Mouse (Mus musculus): ENCODE measurements around the gene Gm20517. TPM values are rescaled to one million over a fixed set of nuclear protein-coding genes. Genes with fewer than 3 reads are reported as not detected.

The Gm20517 gene
- polyA plus RNA-seq (2014; fragmentation: Nextera tagmentation; extraction: Ambion mirVana) = 2.3 and 2.9 TPM in 2 replicates

DNA sequence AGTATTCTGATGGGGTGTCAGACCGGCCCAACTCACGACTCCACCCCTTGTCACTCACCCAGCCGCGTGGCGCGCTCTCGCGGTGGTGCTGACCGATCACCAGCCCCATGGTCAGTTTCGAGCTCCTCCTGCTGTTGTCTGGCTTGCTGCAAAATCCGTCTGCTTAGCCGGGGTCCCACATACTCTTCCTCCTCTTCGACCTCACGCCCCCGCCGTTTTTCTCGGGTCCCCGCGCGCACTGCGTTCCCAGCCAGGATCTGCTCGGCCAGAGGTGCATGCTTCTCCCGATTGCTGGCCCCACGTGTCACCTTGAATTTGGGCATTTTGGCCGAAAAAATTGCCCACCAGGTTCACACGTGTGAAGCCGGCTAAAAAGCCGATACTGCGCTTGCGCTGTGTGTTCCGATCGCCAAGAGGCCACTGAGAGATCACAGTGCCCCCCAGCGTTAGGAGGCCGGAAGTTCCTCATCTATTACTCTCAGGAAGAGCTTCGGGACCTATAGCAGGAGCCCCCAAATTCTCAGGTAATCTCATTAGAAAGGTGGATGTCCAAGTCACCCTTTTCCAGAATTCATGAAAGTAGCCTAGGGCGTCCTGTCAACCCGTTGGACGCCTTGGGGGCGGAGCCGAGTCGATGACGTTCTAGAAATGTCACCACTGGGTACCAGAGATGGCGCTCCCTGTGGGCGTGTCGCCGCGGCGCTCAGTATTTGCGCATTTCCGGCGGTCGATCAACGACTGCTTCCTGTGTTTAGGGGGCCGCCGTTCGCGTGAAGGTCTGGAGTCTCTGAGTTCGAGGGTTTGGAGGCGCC lies at the start of gene Gm20517, which contains the start of the genes Bysl and Med20:
Gm20517 (plus strand) TSS at position 741 of the 812 bp plus-strand sequence.
Bysl (minus strand) TSS at position 644 of the 812 bp plus-strand sequence.
Med20 (plus strand) TSS at position 734 of the 812 bp plus-strand sequence.
- under 1% methylated on average over 59 of the region's 59 CpGs for WGBS
- no peaks in the 10 kb centered on the region for H3K27me3 ChIP-seq (ENCODE audit: control insufficient read depth, insufficient read depth, low read length)
- H3K36me3 ChIP-seq (ENCODE audit: control insufficient read depth, insufficient read depth, low read length) = peaks cover 4% of the 10 kb centered on the region; the same call in 1 of the 2 replicates
- H3K4me3 ChIP-seq (ENCODE audit: low read depth, low read length) = peak within 1 kb of the TSS; percentile 77
- peak within 1 kb of the TSS; percentile 72 for H3K9ac ChIP-seq (replicated peaks; ENCODE audit: low read depth, low read length)
- H3K4me2 ChIP-seq (ENCODE audit: low read depth, low read length) = peak within 1 kb of the TSS; percentile 89
- peak within 1 kb of the TSS; percentile 73 for H3K27ac ChIP-seq (ENCODE audit: low read depth, low read length)
- H3K4me1 ChIP-seq (ENCODE audit: control insufficient read depth, insufficient read depth, low read length) = peaks cover 21% of the 10 kb centered on the region
- no peaks in the 10 kb centered on the region for H3K9me3 ChIP-seq (ENCODE audit: control insufficient read depth, low read length)
- peak; percentile 95 for ATAC-seq (ENCODE audit: low read depth)

DNA sequence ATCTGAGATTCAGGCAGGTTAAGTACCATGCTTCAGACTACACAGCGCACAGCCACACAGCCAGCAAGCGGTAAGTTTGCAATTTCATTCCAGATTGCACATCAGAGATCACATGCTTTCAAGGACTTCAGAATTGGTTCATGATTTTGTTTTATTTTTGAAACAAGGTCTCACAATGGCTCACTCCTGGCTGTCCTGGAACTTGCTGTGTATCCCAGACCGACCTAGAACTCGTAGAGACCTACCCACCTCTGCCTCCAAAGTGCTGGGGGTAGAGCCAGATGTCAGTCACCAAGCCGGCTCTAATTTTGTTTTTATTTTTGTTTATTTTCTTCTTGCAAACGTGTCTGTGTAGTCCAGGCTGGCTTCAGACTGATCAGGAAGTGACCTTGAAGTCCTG lies 48.5 kb upstream of the Gm20517 start:
- Histone ChIP-seq H3K36me3 (ENCODE audit: control insufficient read depth, insufficient read depth, low read length) (no peaks in the 10 kb centered on the region), H3K9ac (replicated peaks; ENCODE audit: low read depth, low read length) (no peak overlapping the region), H3K4me1 (ENCODE audit: control insufficient read depth, insufficient read depth, low read length) (no peaks in the 10 kb centered on the region), H3K27me3 (ENCODE audit: control insufficient read depth, insufficient read depth, low read length) (no peaks in the 10 kb centered on the region), H3K9me3 (ENCODE audit: control insufficient read depth, low read length) (no peaks in the 10 kb centered on the region), H3K4me3 (ENCODE audit: low read depth, low read length) (no peak overlapping the region), H3K4me2 (ENCODE audit: low read depth, low read length) (no peak overlapping the region), H3K27ac (ENCODE audit: low read depth, low read length) (no peak overlapping the region)
- ATAC-seq (ENCODE audit: low read depth) = no peak
- WGBS = 85% methylated on average over 6 of the region's 6 CpGs

GRCm38 (mm10) chr17:47564612-47565011 lies 46.8 kb upstream of the Gm20517 start:
- H3K4me1 ChIP-seq (ENCODE audit: control insufficient read depth, insufficient read depth, low read length) = no peaks in the 10 kb centered on the region
- H3K36me3 ChIP-seq (ENCODE audit: control insufficient read depth, insufficient read depth, low read length) = no peaks in the 10 kb centered on the region
- no peaks in the 10 kb centered on the region for H3K27me3 ChIP-seq (ENCODE audit: control insufficient read depth, insufficient read depth, low read length)
- H3K27ac ChIP-seq (ENCODE audit: low read depth, low read length) = no peak overlapping the region
- H3K4me2 ChIP-seq (ENCODE audit: low read depth, low read length) = no peak overlapping the region
- H3K4me3 ChIP-seq (ENCODE audit: low read depth, low read length) = no peak overlapping the region
- no peak for ATAC-seq (ENCODE audit: low read depth)
- H3K9me3 ChIP-seq (ENCODE audit: control insufficient read depth, low read length) = no peaks in the 10 kb centered on the region
- H3K9ac ChIP-seq (replicated peaks; ENCODE audit: low read depth, low read length) = no peak overlapping the region
- WGBS = 87% methylated on average over 5 of the region's 5 CpGs

DNA sequence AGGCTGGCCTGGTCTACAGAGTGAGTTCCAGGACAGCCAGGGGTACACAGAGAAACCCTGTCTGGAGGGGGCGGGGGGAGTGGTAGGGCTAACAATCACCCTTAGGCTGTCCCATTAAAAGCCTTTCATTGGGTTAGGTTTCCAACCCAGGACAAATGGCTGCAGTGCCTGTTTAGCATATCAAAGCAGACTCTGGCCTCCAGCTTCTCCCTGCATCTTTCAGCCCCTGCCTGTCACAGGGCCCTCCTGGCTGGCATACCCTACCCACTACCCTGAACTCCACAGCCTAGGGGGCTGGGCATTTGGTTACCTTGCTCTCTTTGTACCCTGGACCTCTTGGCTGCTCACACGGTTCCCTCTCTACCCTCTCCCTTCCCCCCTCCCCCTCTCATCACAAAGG lies 45.3 kb upstream of the Gm20517 start:
- Histone ChIP-seq H3K36me3 (ENCODE audit: control insufficient read depth, insufficient read depth, low read length) (no peaks in the 10 kb centered on the region), H3K9ac (replicated peaks; ENCODE audit: low read depth, low read length) (no peak overlapping the region), H3K27ac (ENCODE audit: low read depth, low read length) (no peak overlapping the region), H3K4me2 (ENCODE audit: low read depth, low read length) (no peak overlapping the region), H3K4me1 (ENCODE audit: control insufficient read depth, insufficient read depth, low read length) (no peaks in the 10 kb centered on the region), H3K4me3 (ENCODE audit: low read depth, low read length) (no peak overlapping the region), H3K9me3 (ENCODE audit: control insufficient read depth, low read length) (no peaks in the 10 kb centered on the region), H3K27me3 (ENCODE audit: control insufficient read depth, insufficient read depth, low read length) (no peaks in the 10 kb centered on the region)
- ATAC-seq (ENCODE audit: low read depth) = no peak
- WGBS = 17% methylated on average over 2 of the region's 2 CpGs

- H3K9ac ChIP-seq (replicated peaks; ENCODE audit: low read depth, low read length) = no peak overlapping the region
These were observed 44.1 kb upstream of the Gm20517 start for GRCm38 (mm10) chr17:47567271-47567670.

DNA sequence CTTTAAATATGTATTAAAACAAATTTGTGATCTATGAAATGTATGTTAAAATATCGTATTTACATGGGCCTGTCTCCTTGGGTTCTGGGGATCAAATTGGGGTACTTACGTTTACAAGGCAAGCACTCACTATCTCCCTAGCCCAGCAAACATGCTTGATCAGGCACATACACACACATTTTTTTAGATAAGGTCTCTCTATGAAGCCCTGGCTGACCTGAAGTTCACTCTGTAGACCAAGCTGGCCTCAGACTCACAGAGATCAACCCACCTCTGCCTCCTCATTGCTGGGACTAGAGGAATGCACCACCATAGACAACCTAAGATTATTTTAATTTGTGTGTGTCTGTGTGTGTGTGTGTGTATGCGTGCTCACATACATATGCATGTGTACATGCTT lies 43.0 kb upstream of the Gm20517 start:
- no peak overlapping the region for H3K9ac ChIP-seq (replicated peaks; ENCODE audit: low read depth, low read length)
- no peak overlapping the region for H3K4me3 ChIP-seq (ENCODE audit: low read depth, low read length)
- no peak overlapping the region for H3K27ac ChIP-seq (ENCODE audit: low read depth, low read length)
- H3K4me2 ChIP-seq (ENCODE audit: low read depth, low read length) = no peak overlapping the region
- no peaks in the 10 kb centered on the region for H3K36me3 ChIP-seq (ENCODE audit: control insufficient read depth, insufficient read depth, low read length)
- no peaks in the 10 kb centered on the region for H3K4me1 ChIP-seq (ENCODE audit: control insufficient read depth, insufficient read depth, low read length)
- H3K27me3 ChIP-seq (ENCODE audit: control insufficient read depth, insufficient read depth, low read length) = no peaks in the 10 kb centered on the region
- no peak for ATAC-seq (ENCODE audit: low read depth)
- no peaks in the 10 kb centered on the region for H3K9me3 ChIP-seq (ENCODE audit: control insufficient read depth, low read length)
- 97% methylated on average over 3 of the region's 3 CpGs for WGBS

More at GRCm38 (mm10) chr17:47567271-47567670, 44.1 kb upstream of the Gm20517 start:
- ATAC-seq (ENCODE audit: low read depth) = no peak
- no peak overlapping the region for H3K27ac ChIP-seq (ENCODE audit: low read depth, low read length)
- no peak overlapping the region for H3K4me2 ChIP-seq (ENCODE audit: low read depth, low read length)
- no peaks in the 10 kb centered on the region for H3K27me3 ChIP-seq (ENCODE audit: control insufficient read depth, insufficient read depth, low read length)
- H3K4me1 ChIP-seq (ENCODE audit: control insufficient read depth, insufficient read depth, low read length) = no peaks in the 10 kb centered on the region
- H3K9me3 ChIP-seq (ENCODE audit: control insufficient read depth, low read length) = no peaks in the 10 kb centered on the region
- no peak overlapping the region for H3K4me3 ChIP-seq (ENCODE audit: low read depth, low read length)
- 67% methylated on average over 3 of the region's 3 CpGs for WGBS
- H3K36me3 ChIP-seq (ENCODE audit: control insufficient read depth, insufficient read depth, low read length) = no peaks in the 10 kb centered on the region

GRCm38 (mm10) chr17:47568951-47569527 lies 42.4 kb upstream of the Gm20517 start:
- 49% methylated on average over 10 of the region's 10 CpGs for WGBS

GRCm38 (mm10) chr17:47571621-47572020 lies 39.8 kb upstream of the Gm20517 start:
- Histone ChIP-seq H3K27ac (ENCODE audit: low read depth, low read length) (no peak overlapping the region), H3K4me1 (ENCODE audit: control insufficient read depth, insufficient read depth, low read length) (no peaks in the 10 kb centered on the region), H3K9me3 (ENCODE audit: control insufficient read depth, low read length) (no peaks in the 10 kb centered on the region), H3K36me3 (ENCODE audit: control insufficient read depth, insufficient read depth, low read length) (no peaks in the 10 kb centered on the region), H3K4me3 (ENCODE audit: low read depth, low read length) (no peak overlapping the region), H3K27me3 (ENCODE audit: control insufficient read depth, insufficient read depth, low read length) (no peaks in the 10 kb centered on the region), H3K9ac (replicated peaks; ENCODE audit: low read depth, low read length) (no peak overlapping the region), H3K4me2 (ENCODE audit: low read depth, low read length) (no peak overlapping the region)
- ATAC-seq (ENCODE audit: low read depth) = no peak
- WGBS = 14% methylated on average over 7 of the region's 7 CpGs

More at GRCm38 (mm10) chr17:47568951-47569527, 42.4 kb upstream of the Gm20517 start:
- Histone ChIP-seq H3K4me2 (ENCODE audit: low read depth, low read length) (no peak overlapping the region), H3K9me3 (ENCODE audit: control insufficient read depth, low read length) (no peaks in the 10 kb centered on the region), H3K27me3 (ENCODE audit: control insufficient read depth, insufficient read depth, low read length) (no peaks in the 10 kb centered on the region), H3K36me3 (ENCODE audit: control insufficient read depth, insufficient read depth, low read length) (no peaks in the 10 kb centered on the region), H3K9ac (replicated peaks; ENCODE audit: low read depth, low read length) (no peak overlapping the region), H3K4me1 (ENCODE audit: control insufficient read depth, insufficient read depth, low read length) (no peaks in the 10 kb centered on the region), H3K27ac (ENCODE audit: low read depth, low read length) (no peak overlapping the region), H3K4me3 (ENCODE audit: low read depth, low read length) (no peak overlapping the region)
- no peak for ATAC-seq (ENCODE audit: low read depth)

GRCm38 (mm10) chr17:47572436-47572835 lies 39.0 kb upstream of the Gm20517 start:
- no peak for ATAC-seq (ENCODE audit: low read depth)
- H3K4me1 ChIP-seq (ENCODE audit: control insufficient read depth, insufficient read depth, low read length) = no peaks in the 10 kb centered on the region
- no peaks in the 10 kb centered on the region for H3K36me3 ChIP-seq (ENCODE audit: control insufficient read depth, insufficient read depth, low read length)
- H3K9ac ChIP-seq (replicated peaks; ENCODE audit: low read depth, low read length) = no peak overlapping the region
- no peaks in the 10 kb centered on the region for H3K27me3 ChIP-seq (ENCODE audit: control insufficient read depth, insufficient read depth, low read length)
- no peak overlapping the region for H3K27ac ChIP-seq (ENCODE audit: low read depth, low read length)
- no peak overlapping the region for H3K4me3 ChIP-seq (ENCODE audit: low read depth, low read length)
- H3K9me3 ChIP-seq (ENCODE audit: control insufficient read depth, low read length) = no peaks in the 10 kb centered on the region
- H3K4me2 ChIP-seq (ENCODE audit: low read depth, low read length) = no peak overlapping the region
